Mouse (Mus musculus): ENCODE results near the gene Cnot10. TPM values are rescaled to one million over a fixed set of nuclear protein-coding genes. Genes with fewer than 3 reads are reported as not detected.

Gene Cnot10
- 32.7 TPM for polyA plus RNA-seq (2012; fragmentation: generic; extraction: Trizol)
- long read RNA-seq, experiment 1, transcript Cnot10-201 (20 exons, 2,853 nt): major isoform, 12 of 34 reads
- long read RNA-seq, experiment 1, partial matches to known transcripts: 9 of 34 reads
- long read RNA-seq, experiment 1, other reads (novel, unspliced or antisense): 12 of 34 reads
- long read RNA-seq, experiment 2, full-length matches to known transcripts: 207 of 368 reads
- long read RNA-seq, experiment 2, partial matches to known transcripts: 11 of 368 reads
- long read RNA-seq, experiment 2, other reads (novel, unspliced or antisense): 150 of 368 reads

- peaks cover 48% of the 10 kb centered on the region for H3K79me2 ChIP-seq (ENCODE audit: control insufficient read depth, insufficient read depth)
- H3K36me3 ChIP-seq (ENCODE audit: control insufficient read depth, insufficient read depth): no peaks in the 10 kb centered on the region
- H3ac ChIP-seq (ENCODE audit: control insufficient read depth, insufficient read length, low read depth): peak within 1 kb of the TSS; percentile 70
- peaks cover 40% of the 10 kb centered on the region for H3K79me3 ChIP-seq (ENCODE audit: low read depth)
- peak within 1 kb of the TSS; percentile 74 for H3K4me3 ChIP-seq (ENCODE audit: insufficient read depth, poor library complexity, severe bottlenecking)
- peak; percentile 31 for TF ChIP-seq MAX (IDR thresholded peaks at IDR 0.05)
- no peak for TF ChIP-seq USF1 (IDR thresholded peaks at IDR 0.05; ENCODE audit: low read depth)
- TF ChIP-seq CTCF (IDR thresholded peaks at IDR 0.05; ENCODE audit: control insufficient read depth, insufficient read depth, insufficient read length): peak; percentile 21
- no peaks in the 10 kb centered on the region for H3K27me3 ChIP-seq (ENCODE audit: control insufficient read depth, insufficient read depth, insufficient read length)
Measured at GRCm38 (mm10) chr9:114639839-114640646, at the start of gene Cnot10. Cnot10 (minus strand) TSS chr9:114640184.

GRCm38 (mm10) chr9:114688953-114689407 lies 49.0 kb upstream of the Cnot10 start:
- peak overlapping the region; percentile 87 for H3K4me3 ChIP-seq (ENCODE audit: insufficient read depth, poor library complexity, severe bottlenecking)
- H3ac ChIP-seq (ENCODE audit: control insufficient read depth, insufficient read length, low read depth): peak overlapping the region; percentile 89
- peaks cover 20% of the 10 kb centered on the region for H3K36me3 ChIP-seq (ENCODE audit: control insufficient read depth, insufficient read depth)
- TF ChIP-seq CTCF (IDR thresholded peaks at IDR 0.05; ENCODE audit: control insufficient read depth, insufficient read depth, insufficient read length) (no peak), FOSL1 (IDR thresholded peaks at IDR 0.05; ENCODE audit: insufficient read depth, low read length, poor library complexity, severe bottlenecking) (no peak), USF1 (IDR thresholded peaks at IDR 0.05; ENCODE audit: low read depth) (no peak), MYOD1 (IDR thresholded peaks at IDR 0.05; ENCODE audit: control insufficient read depth, insufficient read length, low read depth) (no peak), MAX (IDR thresholded peaks at IDR 0.05) (no peak)
- peaks cover 48% of the 10 kb centered on the region for H3K79me2 ChIP-seq (ENCODE audit: control insufficient read depth, insufficient read depth)
- H3K27me3 ChIP-seq (ENCODE audit: control insufficient read depth, insufficient read depth, insufficient read length): no peaks in the 10 kb centered on the region
- H3K79me3 ChIP-seq (ENCODE audit: low read depth): peaks cover 31% of the 10 kb centered on the region

GRCm38 (mm10) chr9:114688252-114688952 lies 48.4 kb upstream of the Cnot10 start, which contains the start of gene Dync1li1:
Dync1li1 (plus strand) TSS chr9:114688790.
- Histone ChIP-seq H3K27me3 (ENCODE audit: control insufficient read depth, insufficient read depth, insufficient read length) (no peaks in the 10 kb centered on the region), H3K79me2 (ENCODE audit: control insufficient read depth, insufficient read depth) (peaks cover 42% of the 10 kb centered on the region), H3K79me3 (ENCODE audit: low read depth) (peaks cover 29% of the 10 kb centered on the region), H3K36me3 (ENCODE audit: control insufficient read depth, insufficient read depth) (peaks cover 16% of the 10 kb centered on the region), H3ac (ENCODE audit: control insufficient read depth, insufficient read length, low read depth) (peak within 1 kb of the TSS; percentile 89), H3K4me3 (ENCODE audit: insufficient read depth, poor library complexity, severe bottlenecking) (peak within 1 kb of the TSS; percentile 87)
- TF ChIP-seq CTCF (IDR thresholded peaks at IDR 0.05; ENCODE audit: control insufficient read depth, insufficient read depth, insufficient read length): no peak
- no peak for TF ChIP-seq MYOD1 (IDR thresholded peaks at IDR 0.05; ENCODE audit: control insufficient read depth, insufficient read length, low read depth)
- TF ChIP-seq MAX (IDR thresholded peaks at IDR 0.05): no peak
- TF ChIP-seq MYOG (IDR thresholded peaks at IDR 0.05; ENCODE audit: control insufficient read depth, extremely low read depth, insufficient read length): no peak
- no peak for TF ChIP-seq USF1 (IDR thresholded peaks at IDR 0.05; ENCODE audit: low read depth)
- TF ChIP-seq CEBPB (IDR thresholded peaks at IDR 0.05; ENCODE audit: low read depth): no peak
- no peak for TF ChIP-seq FOSL1 (IDR thresholded peaks at IDR 0.05; ENCODE audit: insufficient read depth, low read length, poor library complexity, severe bottlenecking)

- no peak for TF ChIP-seq CTCF (IDR thresholded peaks at IDR 0.05; ENCODE audit: control insufficient read depth, insufficient read depth, insufficient read length)
- no peak overlapping the region for H3ac ChIP-seq (ENCODE audit: control insufficient read depth, insufficient read length, low read depth)
Measured at GRCm38 (mm10) chr9:114687639-114688038, 47.7 kb upstream of the Cnot10 start.

GRCm38 (mm10) chr9:114686245-114686644 lies 46.3 kb upstream of the Cnot10 start:
- Histone ChIP-seq H3K79me3 (ENCODE audit: low read depth) (peaks cover 17% of the 10 kb centered on the region), H3ac (ENCODE audit: control insufficient read depth, insufficient read length, low read depth) (no peak overlapping the region), H3K27me3 (ENCODE audit: control insufficient read depth, insufficient read depth, insufficient read length) (no peaks in the 10 kb centered on the region), H3K36me3 (ENCODE audit: control insufficient read depth, insufficient read depth) (peaks cover 7% of the 10 kb centered on the region), H3K79me2 (ENCODE audit: control insufficient read depth, insufficient read depth) (peaks cover 25% of the 10 kb centered on the region), H3K4me3 (ENCODE audit: insufficient read depth, poor library complexity, severe bottlenecking) (no peak overlapping the region)
- TF ChIP-seq MAX (IDR thresholded peaks at IDR 0.05): no peak
- no peak for TF ChIP-seq MYOG (IDR thresholded peaks at IDR 0.05; ENCODE audit: control insufficient read depth, extremely low read depth, insufficient read length)
- TF ChIP-seq CTCF (IDR thresholded peaks at IDR 0.05; ENCODE audit: control insufficient read depth, insufficient read depth, insufficient read length): no peak
- no peak for TF ChIP-seq MYOD1 (IDR thresholded peaks at IDR 0.05; ENCODE audit: control insufficient read depth, insufficient read length, low read depth)
- TF ChIP-seq FOSL1 (IDR thresholded peaks at IDR 0.05; ENCODE audit: insufficient read depth, low read length, poor library complexity, severe bottlenecking): no peak
- TF ChIP-seq CEBPB (IDR thresholded peaks at IDR 0.05; ENCODE audit: low read depth): no peak
- TF ChIP-seq USF1 (IDR thresholded peaks at IDR 0.05; ENCODE audit: low read depth): no peak

More at GRCm38 (mm10) chr9:114687639-114688038, 47.7 kb upstream of the Cnot10 start:
- peaks cover 26% of the 10 kb centered on the region for H3K79me3 ChIP-seq (ENCODE audit: low read depth)
- no peaks in the 10 kb centered on the region for H3K27me3 ChIP-seq (ENCODE audit: control insufficient read depth, insufficient read depth, insufficient read length)
- peaks cover 36% of the 10 kb centered on the region for H3K79me2 ChIP-seq (ENCODE audit: control insufficient read depth, insufficient read depth)
- H3K4me3 ChIP-seq (ENCODE audit: insufficient read depth, poor library complexity, severe bottlenecking): peak overlapping the region; percentile 6
- H3K36me3 ChIP-seq (ENCODE audit: control insufficient read depth, insufficient read depth): peaks cover 9% of the 10 kb centered on the region

Measured in C2C12 (cell line).